Mouse (Mus musculus) E14TG2a.4 (cell line): ENCODE data around the gene Tspan7.

Experiments
- H3K27me3 ChIP-seq: 2 replicates; pipeline ENCODE4 v1.6.1; 2014; ENCODE audit warnings: low read length, control low read depth; ENCODE audit not compliant: insufficient read depth
- H3K36me3 ChIP-seq: 2 replicates; pipeline ENCODE4 v1.6.1; 2014; ENCODE audit warnings: low read length, control low read depth; ENCODE audit not compliant: insufficient read depth
- H3K4me1 ChIP-seq: replicated peaks from 2 replicates; pipeline ENCODE4 v1.6.1; 2014; ENCODE audit warnings: low read depth, low read length, control low read depth
- H3K4me3 ChIP-seq: replicated peaks from 2 replicates; pipeline ENCODE4 v1.5.1; 2014; ENCODE audit warnings: mild to moderate bottlenecking, low read length
- H3K9me3 ChIP-seq: 2 replicates; pipeline ENCODE4 v1.6.1; 2014; ENCODE audit warnings: low read length, control low read depth
- CTCF ChIP-seq: conservative IDR thresholded peaks from 2 replicates; pipeline ENCODE4 v1.5.1; 2014; ENCODE audit warnings: low read length
- NANOG ChIP-seq: IDR thresholded peaks from 2 replicates; pipeline ENCODE4 v1.6.1; 2014; ENCODE audit warnings: borderline replicate concordance, low read length, mixed read lengths
- POU5F1 ChIP-seq: IDR thresholded peaks from 2 replicates; pipeline ENCODE4 v1.6.1; 2014; ENCODE audit warnings: low read length, borderline replicate concordance

Tspan7 gene

GRCm38 (mm10) chrX:10484872-10485569 is at the start of gene Tspan7:
Gene Tspan7, plus strand, starts transcription at chrX:10485158.
- peaks cover 18% of the 10 kb centered on the region for H3K27me3 ChIP-seq
- no peaks in the 10 kb centered on the region; the same call in 1 of the 2 replicates for H3K4me1 ChIP-seq
- TF ChIP-seq POU5F1 (no peak), CTCF (no peak), NANOG (no peak)
- no peaks in the 10 kb centered on the region for H3K36me3 ChIP-seq
- peak within 1 kb of the TSS; percentile 73 for H3K4me3 ChIP-seq
- H3K9me3 ChIP-seq, result no peaks in the 10 kb centered on the region

- TF ChIP-seq CTCF (no peak), NANOG (no peak), POU5F1 (no peak)
- H3K36me3 ChIP-seq, result no peaks in the 10 kb centered on the region
- no peaks in the 10 kb centered on the region for H3K27me3 ChIP-seq
- no peaks in the 10 kb centered on the region for H3K4me1 ChIP-seq
- H3K4me3 ChIP-seq, result no peak overlapping the region
- H3K9me3 ChIP-seq, result no peaks in the 10 kb centered on the region
Measured at GRCm38 (mm10) chrX:10449323-10449980, 35.5 kb upstream of the Tspan7 start.

- TF ChIP-seq CTCF, result no peak
- TF ChIP-seq NANOG, result no peak
- no peak for TF ChIP-seq POU5F1
- Histone ChIP-seq H3K4me3 (no peak overlapping the region), H3K27me3 (no peaks in the 10 kb centered on the region), H3K36me3 (no peaks in the 10 kb centered on the region), H3K4me1 (no peaks in the 10 kb centered on the region), H3K9me3 (no peaks in the 10 kb centered on the region)
Measured at GRCm38 (mm10) chrX:10450143-10451060, 34.6 kb upstream of the Tspan7 start.

- Histone ChIP-seq H3K36me3 (no peaks in the 10 kb centered on the region), H3K9me3 (no peaks in the 10 kb centered on the region), H3K27me3 (no peaks in the 10 kb centered on the region), H3K4me1 (no peaks in the 10 kb centered on the region), H3K4me3 (no peak overlapping the region)
- TF ChIP-seq NANOG (no peak), POU5F1 (no peak), CTCF (no peak)
Measured at GRCm38 (mm10) chrX:10453798-10454197, 31.2 kb upstream of the Tspan7 start.

- Histone ChIP-seq H3K36me3 (no peaks in the 10 kb centered on the region), H3K9me3 (no peaks in the 10 kb centered on the region), H3K27me3 (no peaks in the 10 kb centered on the region), H3K4me1 (no peaks in the 10 kb centered on the region), H3K4me3 (no peak overlapping the region)
- TF ChIP-seq POU5F1 (no peak), CTCF (no peak), NANOG (no peak)
Measured at GRCm38 (mm10) chrX:10457256-10457655, 27.7 kb upstream of the Tspan7 start.

GRCm38 (mm10) chrX:10477088-10477487 is 7.9 kb upstream of the Tspan7 start:
- H3K36me3 ChIP-seq, result no peaks in the 10 kb centered on the region
- no peaks in the 10 kb centered on the region for H3K9me3 ChIP-seq
- no peak overlapping the region for H3K4me3 ChIP-seq
- H3K4me1 ChIP-seq, result no peaks in the 10 kb centered on the region
- no peaks in the 10 kb centered on the region for H3K27me3 ChIP-seq
- no peak for TF ChIP-seq NANOG
- TF ChIP-seq POU5F1, result no peak
- TF ChIP-seq CTCF, result no peak

DNA sequence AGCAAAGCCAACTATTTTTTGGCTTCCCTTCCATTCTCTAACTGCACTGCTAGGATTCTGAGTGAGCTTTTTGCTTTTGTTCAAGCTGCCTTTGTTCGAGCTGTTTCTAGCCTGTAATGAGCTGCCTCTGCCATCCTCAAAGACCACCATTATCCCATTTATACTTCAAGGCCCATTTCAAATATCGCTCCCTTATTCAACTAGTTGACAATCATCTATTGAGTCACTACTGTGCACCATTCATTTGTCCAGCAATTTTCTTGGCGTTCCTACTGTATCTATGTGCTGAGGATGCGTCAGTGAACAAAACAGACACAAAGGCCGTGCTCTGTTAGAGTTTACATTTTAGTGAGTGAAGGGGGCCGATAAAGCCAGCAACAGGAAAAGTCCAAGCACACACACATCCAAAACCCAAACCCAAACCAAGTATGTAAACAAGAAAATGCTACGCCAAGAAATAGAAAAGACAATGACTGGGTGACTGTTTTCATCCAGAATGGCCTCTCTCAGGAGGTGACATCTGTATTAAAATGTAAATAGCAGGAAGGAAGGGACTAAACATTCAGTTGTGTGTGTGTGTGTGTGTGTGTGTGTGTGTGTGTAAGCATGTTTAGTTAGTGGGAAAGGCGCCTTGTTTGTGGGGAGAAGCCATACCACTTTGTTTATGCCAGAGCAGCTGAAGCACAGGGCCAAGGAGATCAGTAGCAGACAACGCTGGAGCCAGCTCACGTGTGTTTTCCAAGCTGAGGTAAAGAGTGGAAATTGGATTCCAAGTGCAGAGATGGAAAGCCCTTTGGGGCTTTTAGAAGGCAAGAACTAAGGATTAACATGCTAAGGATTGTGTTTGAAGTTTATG is 5.7 kb upstream of the Tspan7 start:
- no peak for TF ChIP-seq CTCF
- TF ChIP-seq NANOG, result no peak
- no peak for TF ChIP-seq POU5F1
- Histone ChIP-seq H3K9me3 (no peaks in the 10 kb centered on the region), H3K4me3 (no peak overlapping the region), H3K27me3 (no peaks in the 10 kb centered on the region), H3K4me1 (no peaks in the 10 kb centered on the region), H3K36me3 (no peaks in the 10 kb centered on the region)

- H3K27me3 ChIP-seq, result no peaks in the 10 kb centered on the region
Measured at GRCm38 (mm10) chrX:10479943-10480342, 5.0 kb upstream of the Tspan7 start.

More at GRCm38 (mm10) chrX:10479943-10480342, 5.0 kb upstream of the Tspan7 start:
- no peaks in the 10 kb centered on the region for H3K9me3 ChIP-seq
- no peak for TF ChIP-seq POU5F1
- H3K36me3 ChIP-seq, result no peaks in the 10 kb centered on the region
- no peak overlapping the region for H3K4me3 ChIP-seq
- no peaks in the 10 kb centered on the region for H3K4me1 ChIP-seq
